Mouse (Mus musculus): ENCODE results near the gene Rapgef4.

The Rapgef4 gene

DNA sequence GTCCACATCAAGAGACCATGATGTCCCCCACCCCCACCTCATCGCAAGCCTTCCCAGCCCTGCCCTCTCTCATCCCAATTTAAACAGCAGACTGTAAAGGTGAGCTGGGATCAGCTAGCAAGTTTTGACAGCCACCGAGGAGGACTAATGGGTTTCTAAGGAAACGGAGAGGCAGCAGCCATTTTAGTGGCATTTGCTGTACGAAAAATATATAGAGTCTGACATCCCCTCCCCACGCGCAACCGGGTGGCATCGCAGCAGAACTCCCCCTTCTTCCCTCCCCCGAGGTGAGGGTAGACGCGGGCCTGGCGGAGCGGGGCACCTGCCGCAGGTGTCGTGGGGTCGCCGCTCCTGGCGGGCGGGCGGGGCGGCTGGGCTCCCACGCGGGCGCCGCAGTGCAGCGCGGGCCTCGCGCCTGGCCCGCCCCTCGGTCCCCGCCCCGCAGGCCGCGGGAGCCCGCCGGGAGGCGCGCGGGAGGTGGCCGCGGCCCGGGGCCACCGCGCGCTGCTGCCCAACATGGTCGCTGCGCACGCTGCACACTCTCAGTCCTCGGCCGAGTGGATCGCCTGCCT lies at the start of gene Rapgef4:
Gene Rapgef4 (plus strand): TSS at position 470 of the 572 bp plus-strand sequence.
- DNase-seq (ENCODE audit: low spot score in 2 of 2) = no peak

DNA sequence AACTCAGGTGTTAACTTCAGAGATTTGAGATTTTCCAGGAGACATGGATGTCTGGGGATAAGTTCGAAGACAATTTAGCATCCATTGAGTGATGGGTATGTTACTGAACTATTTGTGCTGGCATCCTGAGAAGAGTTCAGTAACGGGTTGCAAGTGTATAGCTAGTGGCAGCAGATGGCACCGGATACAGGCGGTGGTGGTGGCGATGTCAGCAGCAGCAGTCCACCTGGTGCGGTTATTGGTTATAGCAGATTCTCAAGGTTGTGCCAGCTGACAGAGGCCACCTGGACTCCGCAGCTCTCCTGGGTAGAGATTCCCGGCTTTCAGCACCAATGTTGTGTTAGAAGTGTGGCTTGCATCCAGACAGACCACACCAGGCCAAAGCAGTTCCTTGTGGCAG lies 47.0 kb upstream of the Rapgef4 start:
- DNase-seq (ENCODE audit: low spot score in 2 of 2) = no peak

- no peak for DNase-seq (ENCODE audit: low spot score in 2 of 2)
Observed at GRCm38 (mm10) chr2:71936711-71937110, 44.3 kb upstream of the Rapgef4 start.

DNA sequence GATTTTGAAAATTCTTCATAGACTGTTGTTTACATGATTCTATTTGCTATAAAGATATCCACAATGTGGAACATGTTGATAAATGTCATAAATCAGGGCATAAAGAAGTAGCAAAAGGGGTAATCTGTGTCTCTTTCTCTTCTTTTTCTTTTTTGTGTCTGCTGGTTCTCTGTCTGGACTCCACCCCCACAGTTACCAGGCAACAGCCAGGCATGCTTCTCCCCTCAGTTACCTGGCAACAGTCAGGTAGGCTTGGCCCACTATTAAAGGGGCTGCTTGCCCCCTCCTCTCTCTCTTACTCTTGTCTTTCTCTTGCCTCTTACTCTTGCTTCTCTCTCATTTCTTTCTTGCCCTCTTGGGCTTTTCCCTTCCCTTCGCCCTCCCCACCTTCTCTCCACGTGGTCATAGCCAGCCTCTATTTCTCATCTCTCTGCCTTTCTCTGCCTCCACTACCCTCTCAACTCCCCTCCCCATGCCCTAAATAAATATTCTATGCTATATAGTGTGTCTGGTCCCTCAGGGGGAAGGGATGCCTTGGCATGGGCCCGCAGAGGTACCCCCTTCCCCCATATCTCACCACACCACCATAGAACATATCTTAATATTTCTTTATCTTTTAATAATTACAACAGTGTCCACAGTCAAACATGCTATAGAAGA lies 43.3 kb upstream of the Rapgef4 start:
- DNase-seq (ENCODE audit: low spot score in 2 of 2) = no peak

DNA sequence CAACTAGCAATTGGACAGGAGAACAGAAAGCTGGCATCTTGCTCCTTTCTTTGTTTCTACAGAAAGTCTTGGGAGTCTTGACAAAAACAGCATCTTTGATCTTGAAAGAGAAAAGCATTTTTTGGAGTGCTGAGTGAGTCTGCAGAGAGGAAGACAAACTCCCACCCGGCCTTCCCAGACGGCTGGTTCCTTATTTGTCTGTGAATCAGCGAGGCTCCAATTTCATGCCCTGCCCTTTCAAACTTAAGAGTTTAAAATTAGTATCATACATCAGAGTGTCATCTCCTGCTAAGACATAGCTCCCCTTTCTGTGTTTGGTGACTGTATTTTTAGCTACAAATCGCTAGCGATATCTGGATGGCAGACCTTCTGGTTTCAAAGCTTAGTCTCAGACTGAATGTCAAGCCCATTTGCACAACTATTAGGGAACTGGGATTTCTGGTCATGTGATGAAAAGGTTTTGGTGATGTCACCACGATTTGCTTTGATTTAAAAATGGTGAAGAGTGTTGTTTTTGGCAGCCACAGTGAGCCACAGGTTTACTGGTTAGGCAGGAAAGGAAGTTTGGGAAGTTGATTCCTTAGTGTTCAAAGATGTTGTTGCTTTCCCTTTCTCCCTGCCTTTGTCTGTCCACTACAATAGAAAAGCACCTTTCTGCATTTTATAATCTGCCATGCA lies 42.2 kb upstream of the Rapgef4 start:
- no peak for DNase-seq (ENCODE audit: low spot score in 2 of 2)

DNA sequence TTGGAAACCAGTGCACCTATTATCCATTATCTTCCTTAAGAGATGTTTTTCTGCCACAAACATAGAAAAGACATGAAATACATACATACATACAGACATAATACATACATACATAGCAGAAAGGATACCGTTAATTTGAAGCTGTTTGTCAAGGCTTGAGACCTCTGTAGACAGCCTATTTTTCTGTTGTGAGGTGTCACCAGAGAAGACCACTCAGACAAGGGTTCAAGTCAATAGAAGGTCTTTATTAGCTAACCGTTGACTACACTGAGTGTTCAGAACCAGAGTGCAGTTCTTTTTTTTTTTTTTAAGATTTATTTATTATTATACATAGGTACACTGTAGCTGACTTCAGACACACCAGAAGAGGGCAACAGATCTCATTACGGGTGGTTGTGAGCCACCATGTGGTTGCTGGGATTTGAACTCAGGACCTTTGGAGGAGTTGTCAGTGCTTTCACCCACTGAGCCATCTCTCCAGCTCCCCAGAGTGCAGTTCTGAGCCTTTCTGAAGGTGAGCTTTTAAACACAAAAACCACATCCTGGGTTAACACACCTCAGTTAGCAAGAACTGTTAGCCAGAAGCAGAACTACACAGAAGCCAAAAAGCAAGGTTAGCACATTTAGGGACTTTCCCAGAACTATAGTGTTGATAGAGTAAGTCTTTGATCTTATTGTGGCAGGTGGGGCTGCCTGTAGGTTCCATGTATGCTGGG lies 39.9 kb upstream of the Rapgef4 start:
- DNase-seq (ENCODE audit: low spot score in 2 of 2) = no peak

GRCm38 (mm10) chr2:71941721-71942087 lies 39.3 kb upstream of the Rapgef4 start:
- no peak for DNase-seq (ENCODE audit: low spot score in 2 of 2)

DNA sequence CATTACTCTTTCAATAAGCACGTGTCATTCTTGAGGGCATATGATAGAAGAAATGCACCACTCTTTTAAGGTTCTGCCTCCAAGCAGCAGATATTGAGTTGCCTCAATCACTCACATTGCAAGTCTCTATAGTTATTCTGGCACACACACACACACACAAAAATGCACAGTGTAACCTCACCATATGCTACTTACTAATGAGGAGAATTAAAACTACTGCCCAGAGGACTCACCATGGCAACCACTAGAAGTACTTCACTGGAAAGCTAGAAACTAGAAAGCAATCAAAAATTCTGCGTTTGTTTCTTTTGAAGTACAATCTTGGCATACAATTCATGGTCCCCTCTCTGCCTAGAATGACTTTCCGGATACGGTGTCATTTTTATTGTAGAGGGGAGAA lies 29.8 kb upstream of the Rapgef4 start:
- DNase-seq (ENCODE audit: low spot score in 2 of 2) = no peak

DNA sequence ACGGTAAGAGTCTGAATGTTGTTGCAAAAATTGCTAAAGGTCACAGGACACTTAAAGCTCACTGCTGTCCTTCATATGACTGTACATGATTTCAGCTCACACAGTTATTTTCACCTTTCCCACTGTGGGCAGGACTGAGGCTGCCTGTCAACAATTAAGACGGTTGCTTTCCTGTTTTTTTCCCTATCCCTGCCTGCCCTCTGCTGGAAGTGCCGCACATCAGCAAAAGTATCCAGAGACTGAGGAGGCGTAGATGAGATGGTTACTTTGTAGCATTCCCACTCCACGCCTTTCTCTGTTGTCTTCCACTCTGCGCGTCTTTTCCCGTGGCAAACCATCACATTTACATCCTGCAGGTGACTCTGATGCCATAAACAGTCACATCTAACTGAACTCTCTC lies 25.4 kb upstream of the Rapgef4 start:
- DNase-seq (ENCODE audit: low spot score in 2 of 2) = peak; percentile 43 to 51

DNA sequence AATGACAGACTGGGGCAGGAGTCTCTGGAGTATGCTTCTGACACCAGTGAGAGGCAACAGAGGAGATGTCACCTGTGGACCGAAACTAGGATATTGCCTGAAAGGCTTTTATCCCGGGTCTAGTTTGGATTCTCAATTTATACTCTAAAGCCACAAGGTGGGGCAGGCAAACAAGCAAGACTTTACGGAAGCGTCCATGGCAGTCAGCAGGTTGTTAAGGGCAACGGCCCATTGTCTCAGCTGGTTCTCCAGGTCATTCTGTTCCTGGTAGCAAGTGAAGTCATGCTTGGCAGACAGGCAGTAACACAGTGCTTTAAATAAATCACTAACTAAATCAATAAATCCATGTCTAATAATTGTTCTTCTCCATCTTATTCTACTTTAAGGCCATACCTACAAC lies 24.6 kb upstream of the Rapgef4 start:
- DNase-seq (ENCODE audit: low spot score in 2 of 2) = no peak

GRCm38 (mm10) chr2:71957951-71958350 lies 23.1 kb upstream of the Rapgef4 start:
- no peak for DNase-seq (ENCODE audit: low spot score in 2 of 2)

DNA sequence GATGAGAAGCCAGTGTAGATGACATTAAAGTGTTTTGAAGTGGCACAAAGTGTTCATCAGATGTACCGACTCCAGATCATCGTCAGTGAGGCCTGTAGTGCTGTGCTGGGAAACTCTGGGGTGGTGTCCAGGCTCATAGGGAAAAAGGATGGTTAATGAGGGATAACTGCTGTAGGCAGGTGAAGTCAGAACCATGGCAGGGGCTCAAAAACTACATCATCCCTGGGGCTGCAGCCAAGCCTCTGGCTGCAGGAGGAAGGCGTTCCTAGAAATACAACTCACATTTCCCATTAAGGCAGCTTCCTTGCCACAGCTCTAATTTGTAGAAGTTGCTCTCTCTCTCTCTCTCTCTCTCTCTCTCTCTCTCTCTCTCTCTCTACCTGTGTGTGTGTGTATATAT lies 22.6 kb upstream of the Rapgef4 start:
- DNase-seq (ENCODE audit: low spot score in 2 of 2) = no peak

- DNase-seq (ENCODE audit: low spot score in 2 of 2) = no peak
Observed at GRCm38 (mm10) chr2:71964216-71964615, 16.8 kb upstream of the Rapgef4 start.

DNA sequence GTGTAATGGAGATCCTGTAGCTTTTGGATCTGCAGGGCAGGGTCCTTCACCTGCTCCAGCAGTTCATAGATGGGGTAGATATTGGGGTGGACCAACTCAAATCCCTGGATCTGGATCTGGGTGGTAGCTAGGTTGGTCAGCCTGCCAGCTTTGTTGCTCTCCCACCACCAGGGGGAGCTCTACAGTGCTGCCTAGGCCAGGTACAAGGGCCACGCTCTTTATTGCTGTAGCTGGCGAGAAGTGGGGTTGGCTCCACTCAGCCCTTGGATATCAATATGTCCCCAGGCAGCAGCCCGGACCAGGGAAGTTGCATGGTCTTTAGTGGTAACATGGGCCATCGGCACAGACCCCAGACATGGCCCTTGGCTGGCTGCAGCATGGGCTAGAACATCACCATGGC lies 15.6 kb upstream of the Rapgef4 start:
- DNase-seq (ENCODE audit: low spot score in 2 of 2) = no peak

GRCm38 (mm10) chr2:71966737-71967136 lies 14.3 kb upstream of the Rapgef4 start:
- no peak for DNase-seq (ENCODE audit: low spot score in 2 of 2)

DNA sequence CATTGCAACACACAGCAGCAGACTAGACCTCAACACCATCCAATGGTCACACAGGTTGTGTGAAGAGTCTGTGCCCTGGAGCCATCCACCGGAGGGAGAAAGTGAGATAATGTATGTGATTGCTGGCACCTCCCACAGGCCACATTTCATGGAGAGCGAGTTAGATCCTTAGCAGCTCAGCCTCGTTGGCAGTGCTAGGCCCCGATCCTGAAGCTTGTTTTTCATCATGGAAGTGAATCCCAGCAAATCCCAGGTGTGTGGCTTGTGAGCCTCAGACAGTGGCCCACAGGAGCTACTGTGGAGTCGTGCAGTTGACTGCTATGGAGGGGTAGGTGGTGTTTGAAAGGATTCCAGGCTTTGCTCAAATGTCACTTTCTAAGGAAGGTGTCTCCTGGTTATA lies 13.2 kb upstream of the Rapgef4 start:
- no peak for DNase-seq (ENCODE audit: low spot score in 2 of 2)

- no peak for DNase-seq (ENCODE audit: low spot score in 2 of 2)
Observed at GRCm38 (mm10) chr2:71973646-71974045, 7.4 kb upstream of the Rapgef4 start.

DNA sequence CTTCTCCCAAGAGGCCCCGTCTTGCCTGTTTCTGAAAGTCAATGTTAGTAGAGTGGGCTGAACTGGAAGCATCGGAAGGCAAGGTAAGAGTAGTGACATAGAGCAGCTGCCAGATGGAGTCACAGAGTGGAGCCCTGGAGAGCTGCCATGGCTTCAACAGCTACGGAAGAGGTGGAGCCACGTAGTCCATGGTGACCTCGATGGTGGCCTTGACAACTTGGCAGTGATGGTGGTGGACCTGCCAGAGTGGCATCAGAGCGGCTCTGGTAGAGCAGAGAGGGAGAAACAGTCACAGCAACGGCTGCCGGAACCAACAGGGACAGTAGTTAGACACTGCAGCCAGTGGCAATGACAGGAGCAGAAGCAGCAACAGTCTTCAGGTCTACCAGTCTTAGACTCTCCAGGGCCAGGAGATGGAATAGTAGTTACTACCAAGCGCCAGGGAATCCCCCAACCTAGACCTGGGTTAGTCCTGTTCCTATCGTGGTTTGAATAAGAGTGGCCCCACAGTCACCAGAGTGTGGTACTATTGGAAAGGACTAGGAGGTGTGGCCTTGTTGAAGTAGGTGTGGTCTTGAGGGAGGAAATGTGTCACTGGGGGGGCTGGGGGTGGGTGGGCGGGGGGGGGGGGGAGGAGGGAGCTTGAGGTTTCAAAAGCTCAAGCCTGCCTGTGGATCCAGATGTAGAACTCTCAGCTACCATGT lies 6.7 kb upstream of the Rapgef4 start:
- DNase-seq (ENCODE audit: low spot score in 2 of 2) = no peak

- no peak for DNase-seq (ENCODE audit: low spot score in 2 of 2)
Observed at GRCm38 (mm10) chr2:71979981-71980380, 1.1 kb upstream of the Rapgef4 start.

DNA sequence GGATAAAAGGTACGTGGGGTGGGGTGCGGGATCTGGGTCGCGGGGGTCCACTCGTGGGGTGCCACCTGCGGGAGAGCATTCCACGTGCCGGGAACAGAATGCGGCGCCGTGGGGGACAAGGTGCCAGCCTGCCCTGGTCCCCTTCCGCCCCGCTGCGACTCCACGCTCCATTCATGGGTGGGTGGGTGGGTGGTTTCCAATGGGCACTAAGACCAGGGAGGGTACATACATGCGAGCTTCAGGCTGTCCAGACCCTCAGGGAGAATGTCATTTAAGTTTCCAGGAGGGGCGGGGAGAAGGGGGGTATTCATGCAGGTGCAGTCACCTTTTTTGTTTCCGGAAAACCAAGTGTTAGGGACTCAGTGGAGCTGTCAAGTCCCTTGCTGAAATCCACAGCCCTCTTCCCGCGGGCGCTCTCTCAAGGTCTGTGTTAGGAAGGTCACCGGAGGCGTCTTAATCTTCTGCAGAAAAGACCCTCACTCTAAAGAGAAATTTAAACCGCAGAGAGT lies 357 bp downstream of the Rapgef4 start:
- DNase-seq (ENCODE audit: low spot score in 2 of 2) = no peak

DNA sequence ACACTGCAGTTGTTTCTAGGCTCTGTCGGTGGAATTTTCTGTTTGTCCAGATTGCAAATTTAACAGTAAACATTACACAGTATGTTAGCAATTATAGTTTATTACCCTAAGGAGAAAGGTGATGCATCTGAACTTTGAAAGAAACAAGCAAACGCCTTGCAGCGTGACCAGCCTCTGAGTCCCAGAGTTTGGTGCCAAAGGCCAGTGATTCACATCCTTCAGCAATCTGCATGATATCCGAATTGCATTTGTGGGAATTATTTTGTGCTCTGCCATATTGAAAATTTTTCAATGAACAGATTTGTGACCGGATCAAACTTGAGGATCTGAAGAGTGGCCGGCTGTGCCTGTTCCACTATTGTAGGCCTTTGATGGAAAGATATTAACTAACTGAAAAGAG lies 856 bp downstream of the Rapgef4 start:
- DNase-seq (ENCODE audit: low spot score in 2 of 2) = no peak

Measured in frontal cortex, postnatal 14 days (tissue).